33 mouse cellular contexts compared by ENCODE assay signal in genomic region chr7:131153044-131153443, GRCm38 (mm10). TPM values are rescaled to one million over a fixed set of nuclear protein-coding genes. Genes with fewer than 3 reads are reported as not detected.
DNase-seq lines count a peak whose midpoint lies in the region; ATAC-seq and TF ChIP-seq lines count a peak whose summit lies in the region.
"Had no signal": no experiment of that assay in that cellular context is flagged by ENCODE, and none has a peak within 500 bp of the region (broad histone marks: within the 10 kb centered on the region; RNA-seq: fewer than 3 reads in every experiment).

No protein-coding gene starts in this region.

- 46% methylated on average over 5 of the region's 5 CpGs for WGBS in lung, adult 2 months
- 86% methylated on average over 5 of the region's 5 CpGs for WGBS in hindbrain, embryonic 14.5 days

- no peak overlapping the region for H3K4me3 ChIP-seq in lung, adult 2 months (replicated peaks; ENCODE audit: extremely low read depth, low read depth, low read length)
- H3K4me3 ChIP-seq in hindbrain, embryonic 14.5 days (replicated peaks; ENCODE audit: low read length): no peak overlapping the region
- H3K4me3 ChIP-seq: embryonic facial prominence, embryonic 13.5 days; embryonic facial prominence, embryonic 15.5 days; erythroblast, embryonic 14.5 days; forebrain, embryonic 10.5 days; forebrain, embryonic 12.5 days had no signal

- H3K27ac ChIP-seq in hindbrain, embryonic 14.5 days: no peak overlapping the region
- H3K27ac ChIP-seq: embryonic facial prominence, embryonic 13.5 days; embryonic facial prominence, embryonic 15.5 days; forebrain, embryonic 10.5 days; forebrain, embryonic 12.5 days had no signal

- no peak overlapping the region for H3K9ac ChIP-seq in hindbrain, embryonic 14.5 days
- H3K9ac ChIP-seq: embryonic facial prominence, embryonic 13.5 days; embryonic facial prominence, embryonic 15.5 days; forebrain, embryonic 12.5 days had no signal

- H3K36me3 ChIP-seq in hindbrain, embryonic 14.5 days (replicated peaks; ENCODE audit: control insufficient read depth, insufficient read depth): no peaks in the 10 kb centered on the region
- H3K36me3 ChIP-seq: embryonic facial prominence, embryonic 13.5 days; embryonic facial prominence, embryonic 15.5 days; forebrain, embryonic 10.5 days; forebrain, embryonic 12.5 days; G1E had no signal

- TF ChIP-seq CTCF in lung, adult 2 months (IDR thresholded peaks at IDR 0.05; ENCODE audit: insufficient read depth, low read length): no peak

- DNase-seq in lung, postnatal 36 days: peak; percentile 14
- DNase-seq in lung, adult 2 months: no peak
- peak; percentile 6 for DNase-seq in 3T3-L1 (ENCODE audit: low read depth, low spot score)
- peak; percentile 88 for DNase-seq in 416B (ENCODE audit: low read depth)
- DNase-seq in kidney, adult 18-20 months: no peak
- DNase-seq in kidney, postnatal 36 days: no peak
- no peak for DNase-seq in hindbrain, embryonic 14.5 days (ENCODE audit: low spot score)
- DNase-seq: adrenal gland, adult 8-10 months; adrenal gland, postnatal 14 days; adrenal gland, postnatal 36 days; cerebellum, adult 11 months; cerebellum, adult 18-20 months; cerebellum, adult 8-10 months; cerebellum, adult 9-11 months; cerebellum, postnatal 14 days; cerebellum, postnatal 36 days; embryo, embryonic 11 days had no signal

- ATAC-seq in hematopoietic stem cell, adult 5-6 weeks (replicated peaks in 1 of 2; ENCODE audit: insufficient read depth in 1 of 2, low FRiP score in 2 of 2, low TSS enrichment in 1 of 2, low read depth in 1 of 2, poor library complexity in 2 of 2, severe bottlenecking in 2 of 2): peak; percentile 53 to 62; a peak in 2 of 4 replicates
- ATAC-seq in hindbrain, embryonic 14.5 days (ENCODE audit: low FRiP score): no peak
- ATAC-seq: activated CD4-positive, CD25-positive, alpha-beta regulatory T cell, adult 4 months; CD4-positive, CD25-positive, alpha-beta regulatory T cell, adult 4 months; forebrain, embryonic 14.5 days; forebrain, embryonic 16.5 days; Patski had no signal

- H3K27me3 ChIP-seq in hindbrain, embryonic 14.5 days (ENCODE audit: control insufficient read depth, insufficient read depth, low read length): no peaks in the 10 kb centered on the region
- H3K27me3 ChIP-seq: embryonic facial prominence, embryonic 13.5 days; embryonic facial prominence, embryonic 15.5 days; forebrain, embryonic 12.5 days had no signal

- no peaks in the 10 kb centered on the region for H3K9me3 ChIP-seq in hindbrain, embryonic 14.5 days (ENCODE audit: control insufficient read depth, low read length)
- H3K9me3 ChIP-seq: embryonic facial prominence, embryonic 13.5 days; embryonic facial prominence, embryonic 15.5 days; forebrain, embryonic 10.5 days; forebrain, embryonic 12.5 days had no signal

- no peak overlapping the region for H3K4me2 ChIP-seq in hindbrain, embryonic 14.5 days (replicated peaks)
- H3K4me2 ChIP-seq: embryonic facial prominence, embryonic 13.5 days; embryonic facial prominence, embryonic 15.5 days; forebrain, embryonic 12.5 days had no signal

- no peaks in the 10 kb centered on the region for H3K4me1 ChIP-seq in lung, adult 2 months (ENCODE audit: control insufficient read depth, insufficient read depth, low read length)
- H3K4me1 ChIP-seq in hindbrain, embryonic 14.5 days (replicated peaks; ENCODE audit: control insufficient read depth, insufficient read depth, low read length): no peaks in the 10 kb centered on the region
- H3K4me1 ChIP-seq: embryonic facial prominence, embryonic 13.5 days; embryonic facial prominence, embryonic 15.5 days; forebrain, embryonic 10.5 days; forebrain, embryonic 12.5 days had no signal

- no peak for TF ChIP-seq POLR2A in lung, adult 2 months (IDR thresholded peaks at IDR 0.05; ENCODE audit: borderline replicate concordance, extremely low read depth, low read depth, low read length)

RNA-seq across cellular contexts. Expression of gene 4933402N03Rik, which starts 6.9 kb away (rescaled TPM):
- polyA plus RNA-seq in lung, adult 2 months (2012; rRNA removed): not detected in 2 replicates
- total RNA-seq in hematopoietic stem cell, adult 5-6 weeks (2017): not detected in 2 replicates
- not detected in 2 replicates for polyA plus RNA-seq in hindbrain, embryonic 14.5 days (2014; fragmentation: Nextera tagmentation; extraction: Ambion mirVana)
- total RNA-seq: adrenal gland, adult 18-20 months; adrenal gland, adult 8-10 months; adrenal gland, postnatal 14 days; adrenal gland, postnatal 36 days; CH12.LX; common myeloid progenitor, adult 5-6 weeks had no signal
- polyA plus RNA-seq: activated CD4-positive, CD25-positive, alpha-beta regulatory T cell, adult 4 months; CD4-positive, CD25-positive, alpha-beta regulatory T cell, adult 4 months; embryonic facial prominence, embryonic 11.5 days; embryonic facial prominence, embryonic 13.5 days; embryonic facial prominence, embryonic 15.5 days; erythroblast, embryonic 14.5 days; forebrain, embryonic 10.5 days; forebrain, embryonic 12.5 days; forebrain, embryonic 14.5 days; forebrain, embryonic 16.5 days; G1E; Patski had no signal

RNA-seq across cellular contexts. Expression of gene 5430419D17Rik, which starts 21.2 kb away (rescaled TPM):
- polyA plus RNA-seq in lung, adult 2 months (2012; rRNA removed): 0.03 and 0.11 TPM in 2 replicates
- total RNA-seq in hematopoietic stem cell, adult 5-6 weeks (2017): not detected in 2 replicates
- 0.03 TPM in 1 of 2 replicates, not detected in the other for polyA plus RNA-seq in hindbrain, embryonic 14.5 days (2014; fragmentation: Nextera tagmentation; extraction: Ambion mirVana)
- total RNA-seq: adrenal gland, adult 18-20 months; adrenal gland, adult 8-10 months; adrenal gland, postnatal 14 days; adrenal gland, postnatal 36 days; CH12.LX; common myeloid progenitor, adult 5-6 weeks had no signal
- polyA plus RNA-seq: activated CD4-positive, CD25-positive, alpha-beta regulatory T cell, adult 4 months; CD4-positive, CD25-positive, alpha-beta regulatory T cell, adult 4 months; embryonic facial prominence, embryonic 11.5 days; embryonic facial prominence, embryonic 13.5 days; embryonic facial prominence, embryonic 15.5 days; erythroblast, embryonic 14.5 days; forebrain, embryonic 10.5 days; forebrain, embryonic 12.5 days; forebrain, embryonic 14.5 days; forebrain, embryonic 16.5 days; G1E had no signal

Comparison
In these comparisons a context has a peak if more than half of its experiments do, and no peak if none do; other contexts are left out.
1. DNase-seq: peak in lung, postnatal 36 days (single experiment), 3T3-L1 (single experiment) and 416B (single experiment); none in lung, adult 2 months (single experiment), kidney, adult 18-20 months (single experiment), kidney, postnatal 36 days (0 of 2) and hindbrain, embryonic 14.5 days (single experiment).